Mouse (Mus musculus) testis, adult 2 months (tissue): ENCODE data around the gene Fads6.

Experiments used
- CTCF ChIP-seq: fragments of 200-500 bp; IDR thresholded peaks from 2 replicates; pipeline ENCODE4 v1.5.1; 2012; ENCODE audit warnings: low read depth, mild to moderate bottlenecking, inconsistent platforms, low read length, moderate library complexity; ENCODE audit not compliant: control insufficient read depth, insufficient read depth, insufficient replicate concordance
- POLR2A ChIP-seq: fragments of 200-500 bp; IDR thresholded peaks from 2 replicates; pipeline ENCODE4 v1.6.1; 2012; ENCODE audit warnings: low read depth, mild to moderate bottlenecking, inconsistent platforms, low read length, moderate library complexity; ENCODE audit not compliant: control insufficient read depth

DNA sequence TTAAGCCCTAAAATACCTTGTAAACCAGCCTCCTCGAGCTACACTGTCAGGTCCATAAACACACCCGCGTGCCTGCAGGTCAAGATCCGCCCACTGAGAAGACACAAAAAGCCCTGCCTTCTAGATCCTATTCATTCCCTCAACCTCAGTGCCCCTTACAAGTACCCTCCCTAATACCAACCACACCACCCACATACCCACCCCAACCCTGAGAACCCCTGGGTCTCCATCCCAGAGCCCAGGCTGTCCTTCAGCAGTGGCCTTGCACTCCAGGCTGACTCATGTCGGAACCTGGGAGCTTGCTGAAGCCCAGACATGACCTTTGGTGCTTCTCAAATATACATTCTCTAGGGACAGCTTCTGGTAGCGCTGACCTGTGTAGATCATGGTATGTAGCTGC, 22.7 kb downstream of the Fads6 start:
- TF ChIP-seq POLR2A = no peak
- TF ChIP-seq CTCF = no peak
